Mouse (Mus musculus) NIH3T3 (cell line): ENCODE data around the gene Arhgap15.

ENCODE experiments used
- DNase-seq: peaks from one replicate; pipeline ENCODE4 v3.0.0-alpha.2; 2012; ENCODE audit warnings: low read depth

The Arhgap15 gene

GRCm38 (mm10) chr2:44112990-44113798, 364.6 kb downstream of the Arhgap15 start:
- DNase-seq = no peak

DNA sequence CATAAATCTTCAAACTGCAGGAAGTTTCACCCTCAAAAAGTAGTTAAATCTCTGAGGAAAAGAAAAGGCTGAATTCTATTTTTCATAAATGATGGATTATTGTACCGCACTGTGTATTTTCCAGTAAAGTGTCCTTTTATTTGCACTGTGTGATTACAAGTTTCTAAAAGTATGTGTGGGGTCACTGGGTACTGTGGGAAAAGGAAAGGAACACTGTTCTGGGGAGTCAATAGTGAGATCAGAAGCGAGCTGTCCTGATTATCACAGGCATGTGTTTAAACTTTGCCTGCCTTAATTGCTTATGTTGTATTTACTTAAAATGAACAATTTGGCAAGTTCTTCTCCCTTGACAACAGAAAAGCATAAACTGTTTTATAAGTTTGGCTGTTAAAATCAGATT, 365.7 kb downstream of the Arhgap15 start:
- DNase-seq = no peak

- DNase-seq = no peak
These were observed 372.5 kb downstream of the Arhgap15 start for GRCm38 (mm10) chr2:44121162-44121561.

DNA sequence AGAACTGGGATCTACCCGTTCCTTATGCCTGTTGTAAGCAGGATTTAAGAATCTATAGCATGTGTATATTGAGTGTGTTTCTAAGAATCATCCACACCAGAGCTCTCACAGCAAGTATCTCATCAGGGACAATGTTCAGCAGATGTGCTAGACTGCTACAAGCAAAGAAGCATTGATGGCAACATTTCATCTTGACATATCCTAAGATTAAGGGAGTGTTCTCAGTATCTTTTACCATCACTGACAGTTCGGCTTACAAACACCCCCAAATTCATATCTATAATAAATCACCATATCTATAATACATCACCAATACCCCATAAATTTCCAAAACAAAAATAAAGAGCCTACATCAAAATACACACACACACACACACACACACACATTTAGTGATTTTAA, 374.6 kb downstream of the Arhgap15 start:
- no peak for DNase-seq

- no peak for DNase-seq
These were observed 375.5 kb downstream of the Arhgap15 start for GRCm38 (mm10) chr2:44124093-44124492.

DNA sequence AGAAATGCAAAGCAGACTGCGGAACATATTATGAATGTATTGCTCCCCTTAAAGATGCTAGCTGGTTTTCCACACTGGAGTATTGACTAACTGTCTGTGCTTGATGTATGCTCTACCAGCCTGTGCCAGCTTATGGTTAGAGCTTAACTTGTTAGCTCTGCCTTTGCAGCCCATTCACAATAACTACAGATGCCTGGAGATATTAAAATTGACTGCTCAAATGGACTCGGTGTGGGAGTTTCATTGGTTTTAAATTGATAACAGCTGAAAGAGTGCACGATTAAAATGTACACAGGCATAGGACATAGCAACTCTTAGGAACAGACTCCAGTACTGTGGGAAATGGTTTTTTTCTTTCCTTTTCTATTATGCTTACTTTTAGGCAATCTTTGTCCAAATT, 376.1 kb downstream of the Arhgap15 start:
- DNase-seq = no peak

DNA sequence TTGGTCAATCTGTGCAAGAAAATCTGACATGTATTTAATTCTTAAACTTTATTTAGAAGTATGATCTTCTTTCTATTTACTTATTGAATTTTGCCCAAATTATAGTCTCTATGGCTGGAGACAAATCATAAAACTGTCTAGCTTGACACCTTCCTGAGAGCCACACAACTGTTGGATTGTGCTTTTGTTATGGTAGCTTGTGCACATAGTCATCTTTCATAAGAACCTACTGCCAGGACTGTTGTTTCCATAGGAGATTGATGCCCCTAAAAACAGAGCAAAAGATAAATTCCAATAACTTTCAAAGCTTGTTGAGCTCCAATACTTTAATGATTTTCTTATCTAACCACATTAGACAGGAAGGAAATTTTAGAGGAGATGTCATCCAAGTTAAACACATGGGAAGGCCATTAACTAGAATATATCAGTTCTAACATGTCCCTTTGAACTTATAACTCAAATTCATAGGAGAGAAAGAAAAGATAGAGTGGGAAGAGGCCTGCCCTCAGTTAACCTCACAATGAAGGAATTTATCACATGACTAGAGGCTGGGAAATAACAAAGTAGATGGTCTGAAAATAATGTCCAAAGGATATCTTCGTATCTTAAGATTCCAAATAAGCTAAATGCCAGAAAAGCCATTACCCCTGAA, 377.5 kb downstream of the Arhgap15 start:
- DNase-seq = no peak

- no peak for DNase-seq
These were observed 380.9 kb downstream of the Arhgap15 start for GRCm38 (mm10) chr2:44129533-44129932.

- no peak for DNase-seq
These were observed 382.6 kb downstream of the Arhgap15 start for GRCm38 (mm10) chr2:44131271-44131670.

- DNase-seq = no peak
These were observed 386.2 kb downstream of the Arhgap15 start for GRCm38 (mm10) chr2:44134796-44135195.

GRCm38 (mm10) chr2:44140455-44140854, 391.8 kb downstream of the Arhgap15 start:
- no peak for DNase-seq

DNA sequence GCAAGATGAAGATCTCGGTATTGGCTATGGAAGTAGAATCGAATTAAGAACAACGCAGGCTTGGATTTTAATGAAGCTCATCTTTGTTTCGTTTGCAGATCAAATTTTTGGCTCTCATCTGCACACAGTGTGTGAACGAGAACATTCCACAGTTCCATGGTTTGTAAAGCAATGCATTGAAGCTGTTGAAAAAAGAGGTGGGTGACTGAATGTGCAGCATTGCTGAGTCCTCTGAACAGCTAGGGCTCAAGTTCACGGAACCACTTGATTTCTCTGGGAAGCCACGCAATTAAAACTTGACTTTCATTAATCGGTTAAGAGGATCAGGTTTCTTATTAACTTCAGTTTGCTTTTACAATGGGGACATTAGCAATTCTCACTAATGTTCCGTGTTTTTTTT, 393.5 kb downstream of the Arhgap15 start:
- DNase-seq = no peak

DNA sequence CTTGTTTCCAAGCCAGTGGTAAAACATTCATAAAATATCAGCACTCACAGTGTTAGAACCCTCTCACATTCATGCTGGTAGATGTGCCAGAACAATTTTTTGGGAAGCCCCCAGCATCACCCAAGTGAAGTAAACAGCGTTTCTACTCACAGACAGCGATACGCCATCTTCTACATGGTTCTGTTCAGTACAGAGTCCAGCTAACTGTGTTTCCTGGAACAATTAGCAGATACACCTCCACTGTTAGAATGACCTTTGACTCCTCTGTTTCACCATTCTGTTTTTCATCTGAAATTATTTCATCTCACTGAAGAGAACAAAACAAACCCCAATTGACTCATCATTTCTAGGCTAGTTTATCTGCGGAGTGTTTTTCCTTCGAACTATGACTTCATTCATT, 394.0 kb downstream of the Arhgap15 start:
- DNase-seq = no peak

- no peak for DNase-seq
These were observed 397.7 kb downstream of the Arhgap15 start for GRCm38 (mm10) chr2:44146124-44146981.

DNA sequence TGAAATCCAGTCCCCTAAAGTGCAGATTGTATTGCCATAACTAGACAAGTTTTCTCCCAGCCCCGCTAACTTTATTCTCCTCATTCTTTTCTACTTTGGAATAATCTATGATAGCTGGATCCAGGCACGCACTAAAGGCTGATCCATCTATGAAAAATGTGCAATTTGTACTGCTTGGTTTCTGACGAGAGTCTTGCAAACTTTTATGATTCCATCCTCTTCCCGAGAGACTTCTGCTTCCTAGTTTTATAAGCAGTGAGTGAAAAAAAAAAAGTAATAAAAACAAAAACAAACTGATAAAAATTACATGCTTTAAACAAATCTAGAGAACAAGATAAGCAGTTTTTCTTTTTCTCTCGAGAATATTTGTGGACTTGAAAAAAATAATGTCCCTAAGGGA, 398.9 kb downstream of the Arhgap15 start:
- no peak for DNase-seq

DNA sequence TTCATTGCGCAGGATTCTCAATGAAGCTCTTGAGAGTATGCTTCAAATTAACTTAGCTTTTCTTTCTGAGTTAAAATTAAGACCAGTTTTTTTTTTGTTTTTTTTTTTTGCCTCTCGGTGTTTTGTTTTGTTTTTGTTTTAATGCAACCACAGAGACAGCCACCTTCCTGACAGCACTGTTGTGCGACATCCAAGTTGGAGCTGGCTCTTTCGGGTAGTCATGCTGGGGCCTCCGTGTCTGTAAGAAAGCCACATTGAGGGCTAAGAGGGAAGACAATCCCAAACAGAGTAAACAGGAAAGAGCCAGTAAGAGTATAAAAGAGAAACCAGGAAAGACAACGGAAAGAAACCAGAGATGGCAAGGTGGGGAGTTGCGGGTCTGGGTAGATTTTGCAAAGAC, 399.3 kb downstream of the Arhgap15 start:
- no peak for DNase-seq

DNA sequence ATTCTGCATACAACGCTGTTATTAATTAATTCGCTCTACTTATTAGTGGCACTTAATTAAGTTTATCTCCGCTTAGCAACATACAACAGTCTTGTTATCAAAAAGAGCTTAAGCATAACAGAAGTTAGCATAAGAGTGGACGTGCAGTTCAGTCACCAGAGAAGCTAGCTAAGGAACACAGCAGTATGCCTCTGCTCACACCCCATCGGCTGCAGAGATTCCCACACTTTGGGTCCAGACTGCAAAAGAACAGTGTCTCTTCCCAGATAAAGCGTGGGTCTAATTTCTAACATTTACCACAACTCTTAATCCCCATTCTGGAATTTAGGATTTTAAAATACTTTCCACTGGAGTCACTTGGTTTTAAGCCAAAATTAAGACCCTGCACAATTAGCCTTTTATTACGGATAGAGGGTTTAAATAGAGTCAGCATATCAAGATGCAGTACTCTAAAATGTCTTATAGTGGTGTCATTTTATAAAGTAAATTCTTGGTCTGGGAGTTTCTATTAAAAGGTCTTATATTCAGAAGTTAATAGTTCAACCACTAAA, 400.0 kb downstream of the Arhgap15 start:
- DNase-seq = no peak

- DNase-seq = no peak
These were observed 403.7 kb downstream of the Arhgap15 start for GRCm38 (mm10) chr2:44152301-44152700.

GRCm38 (mm10) chr2:44160358-44160757, 411.7 kb downstream of the Arhgap15 start:
- peak; percentile 25 for DNase-seq

- no peak for DNase-seq
These were observed 417.2 kb downstream of the Arhgap15 start for GRCm38 (mm10) chr2:44165789-44166188.

DNA sequence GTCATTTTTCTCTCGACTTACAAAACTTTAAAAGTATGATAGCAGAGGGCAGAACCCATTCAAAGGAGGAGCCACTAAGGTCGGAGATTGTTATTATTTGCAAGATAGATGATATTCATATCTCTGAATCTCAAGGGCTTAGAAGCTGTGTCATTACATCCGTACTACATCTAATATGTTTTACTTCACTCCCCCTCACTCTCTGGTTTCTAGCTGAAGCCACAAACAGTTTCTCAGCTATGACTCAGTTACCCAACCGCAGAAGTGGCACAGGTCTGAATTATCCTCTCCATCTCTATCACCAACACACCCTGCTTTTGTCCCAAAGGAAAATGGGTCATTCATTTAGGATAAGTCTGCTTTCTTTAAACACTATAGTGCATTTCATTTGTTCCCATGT, 418.1 kb downstream of the Arhgap15 start:
- DNase-seq = no peak

- no peak for DNase-seq
These were observed 435.9 kb downstream of the Arhgap15 start for GRCm38 (mm10) chr2:44184476-44184875.
